Mouse (Mus musculus): Measurements from ENCODE around the gene Elmod3.

GRCm38 (mm10) chr6:72597083-72597874, 934 bp downstream of the Elmod3 start:
- TF ChIP-seq CTCF (IDR thresholded peaks at IDR 0.05; ENCODE audit: low read depth) (no peak), EP300 (IDR thresholded peaks at IDR 0.05; ENCODE audit: low read depth) (no peak)

Measured in liver, embryonic 14.5 days (tissue).